Mouse (Mus musculus) left cerebral cortex, adult 18-20 months (tissue): ENCODE measurements around the gene Ankrd6. TPM values are rescaled to one million over a fixed set of nuclear protein-coding genes. Genes with fewer than 3 reads are reported as not detected.
"Not testable (repeated sequence)": the region's sequence is repeated elsewhere in the genome, so short reads cannot be mapped to it uniquely, and the experiment has no call there.

Experiments used
- DNase-seq, 2 experiments: peaks; one replicate each; pipeline ENCODE4 v3.0.0; 2021 to 2022; ENCODE audit warnings: low spot score in 2 of 2, mixed read lengths in 1 of 2
- long read RNA-seq, 2 experiments: library from polyadenylated mRNA; stranded (forward); transcript quantifications; one replicate each; pipeline ENCODE4 v2.0.0; 2021
- total RNA-seq, 2 experiments: library from RNA; stranded (reverse); gene quantifications; 2 replicates each; pipeline ENCODE4 v1.2.3; 2021

Ankrd6 gene
- total RNA-seq, result 10 to 100 TPM; 55.8 to 59.2 TPM
- long read RNA-seq, experiment 1, full-length matches to known transcripts, result 7 of 40 reads
- long read RNA-seq, experiment 1, partial matches to known transcripts, result 6 of 40 reads
- long read RNA-seq, experiment 1, other reads (novel, unspliced or antisense), result 27 of 40 reads
- long read RNA-seq, experiment 2, full-length matches to known transcripts, result 11 of 23 reads
- long read RNA-seq, experiment 2, partial matches to known transcripts, result 1 of 23 reads
- long read RNA-seq, experiment 2, other reads (novel, unspliced or antisense), result 11 of 23 reads

DNA sequence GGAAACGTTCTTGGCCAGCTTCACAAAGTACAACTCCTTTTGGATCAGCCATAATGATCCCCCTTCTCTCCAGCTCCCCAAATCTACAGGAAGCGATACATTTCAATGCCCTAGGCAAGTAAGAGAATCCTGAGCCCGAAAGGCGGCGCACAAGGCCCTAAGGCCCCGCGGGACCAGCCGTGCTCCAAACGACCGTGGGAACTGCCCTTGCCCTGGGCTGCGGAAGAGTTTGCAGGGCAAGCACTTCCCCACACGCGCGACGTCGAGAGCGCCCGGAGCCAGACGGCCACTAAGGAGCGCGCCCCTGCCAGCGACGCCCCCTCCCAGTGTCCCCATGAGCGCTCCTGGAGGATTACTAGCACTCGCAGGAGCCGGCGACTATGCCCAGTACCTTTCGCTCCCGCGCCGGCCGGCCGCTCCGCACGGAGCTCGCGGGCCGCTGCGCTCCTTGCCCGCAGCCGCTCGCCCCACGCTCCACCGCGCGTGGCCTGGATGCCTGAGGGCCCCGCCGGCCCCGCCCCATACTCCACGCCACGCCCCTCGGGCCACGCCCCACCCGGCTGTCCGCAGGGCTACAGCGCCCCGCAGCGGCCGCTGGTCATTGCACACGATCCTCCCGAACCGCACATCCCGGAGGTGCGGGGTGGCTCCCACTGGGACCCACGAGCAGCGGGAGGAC is at the start of gene Ankrd6:
Gene Ankrd6, minus strand, starts transcription at position 486 of the 679 bp plus-strand sequence.
- DNase-seq, result peak; percentile 79 to 84

DNA sequence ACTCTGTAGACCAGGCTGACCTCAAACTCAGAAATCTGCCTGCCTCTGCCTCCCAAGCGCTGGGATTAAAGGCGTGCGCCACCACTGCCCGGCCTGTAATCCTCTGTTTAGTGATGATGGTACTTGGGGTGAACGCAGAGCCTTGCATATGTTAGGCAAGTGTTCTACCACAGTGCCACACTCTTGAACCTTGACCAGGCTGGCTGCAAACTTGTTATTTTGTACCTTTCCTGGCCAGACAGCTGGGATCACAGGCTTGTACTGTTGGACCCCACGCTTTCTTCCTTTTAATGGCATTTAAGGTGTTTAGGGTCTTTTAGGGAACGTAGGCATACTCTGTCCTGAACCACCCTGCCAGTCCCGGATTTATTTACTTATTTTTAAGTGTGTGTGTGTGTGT is 48.4 kb upstream of the Ankrd6 start:
- no peak for DNase-seq

DNA sequence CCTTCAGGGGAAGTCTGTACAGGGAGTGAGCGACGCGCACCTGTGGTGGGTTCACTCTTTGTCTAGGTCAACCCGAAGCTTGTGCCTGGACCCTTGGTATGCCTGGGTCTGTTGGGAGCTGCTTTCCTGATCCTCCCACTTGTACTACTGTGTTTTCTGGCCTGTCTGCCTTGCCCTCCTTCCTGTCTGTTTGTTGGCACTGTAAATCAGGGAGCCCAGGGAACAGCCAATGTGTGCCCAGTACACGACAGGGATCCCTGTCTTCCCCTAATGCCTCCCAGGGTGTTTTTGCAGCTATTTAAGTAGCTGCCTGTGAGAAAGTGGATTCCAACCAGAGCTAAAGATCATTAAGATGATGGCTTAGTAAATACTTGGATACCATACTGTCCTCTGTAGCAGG is 46.9 kb upstream of the Ankrd6 start:
- no peak for DNase-seq

DNA sequence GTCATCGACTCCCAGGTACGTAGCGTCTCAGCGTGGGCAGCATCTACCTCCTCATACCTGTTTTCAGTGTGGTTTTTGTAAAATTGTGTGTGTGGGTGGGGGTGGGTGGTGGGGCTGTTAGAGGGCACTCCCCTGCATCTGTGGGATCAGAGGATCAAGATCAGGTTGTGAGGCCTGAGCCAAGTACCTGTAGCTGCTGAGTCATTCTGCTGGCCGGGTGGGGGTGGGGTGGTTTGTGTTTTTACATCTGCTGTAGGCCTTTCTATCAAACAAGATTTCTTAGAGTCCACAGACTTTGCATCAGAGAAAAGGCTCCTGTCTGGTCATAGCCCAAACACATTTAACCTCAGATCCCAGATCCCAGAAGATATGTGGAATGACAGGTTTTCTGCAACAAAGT is 45.4 kb upstream of the Ankrd6 start:
- no peak for DNase-seq

DNA sequence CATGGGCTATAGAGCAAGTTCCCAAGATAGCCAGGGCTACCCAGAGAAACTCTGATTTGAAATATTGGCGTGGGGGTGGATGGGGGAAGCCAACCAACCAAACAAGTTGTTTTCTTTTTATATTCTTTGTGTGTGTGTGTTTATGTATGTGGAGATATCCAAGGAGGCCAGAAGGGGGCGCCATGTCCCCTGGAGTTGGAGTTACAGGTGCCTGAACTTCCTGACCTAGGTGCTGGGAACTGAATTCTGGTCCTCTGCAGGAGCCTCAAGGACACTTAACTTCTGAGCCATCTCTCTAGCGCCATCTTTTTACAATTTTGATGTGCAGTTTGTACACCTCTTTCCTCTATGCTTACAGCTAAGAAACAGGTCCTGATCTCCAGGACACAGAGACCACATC is 43.5 kb upstream of the Ankrd6 start:
- DNase-seq, result no peak

DNA sequence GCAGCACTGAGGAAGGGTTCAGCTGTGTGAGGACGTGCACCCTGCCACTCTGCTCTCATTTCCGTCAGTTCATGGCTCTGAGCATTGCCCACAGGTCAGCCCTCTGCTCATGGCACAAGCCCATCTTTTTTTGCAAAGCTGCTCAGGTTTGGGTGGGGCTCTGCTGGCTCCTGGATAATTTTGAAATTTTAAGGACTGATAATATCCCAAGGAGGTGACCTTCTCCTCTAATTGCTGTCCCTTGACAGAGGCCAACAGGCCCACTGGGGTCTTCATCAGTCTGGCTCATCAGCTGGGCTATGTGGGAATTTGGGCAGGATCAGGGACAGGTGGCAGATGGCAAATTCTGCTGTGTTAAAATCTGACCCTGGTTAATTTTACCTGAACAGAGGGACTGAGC is 38.7 kb upstream of the Ankrd6 start:
- no peak for DNase-seq

DNA sequence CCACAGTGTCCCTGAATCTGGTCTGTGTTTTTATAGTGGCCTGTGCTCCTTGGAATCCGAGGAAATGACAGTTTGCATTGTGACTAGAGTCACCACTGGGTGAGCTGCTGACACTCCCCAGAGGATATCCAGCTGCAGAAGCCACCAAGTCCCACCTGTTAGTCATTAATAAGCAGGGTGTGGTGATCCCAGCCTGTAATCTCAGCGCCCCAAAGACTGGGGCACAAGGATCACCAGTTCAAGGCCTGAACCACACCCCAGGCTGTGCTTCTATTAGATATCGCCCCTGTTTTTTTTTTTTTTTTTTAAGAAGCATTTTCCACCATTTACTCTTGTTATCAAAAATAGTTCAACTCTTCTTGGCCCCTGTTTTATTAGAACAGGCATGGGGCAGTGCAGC is 36.4 kb upstream of the Ankrd6 start:
- DNase-seq, result no peak

DNA sequence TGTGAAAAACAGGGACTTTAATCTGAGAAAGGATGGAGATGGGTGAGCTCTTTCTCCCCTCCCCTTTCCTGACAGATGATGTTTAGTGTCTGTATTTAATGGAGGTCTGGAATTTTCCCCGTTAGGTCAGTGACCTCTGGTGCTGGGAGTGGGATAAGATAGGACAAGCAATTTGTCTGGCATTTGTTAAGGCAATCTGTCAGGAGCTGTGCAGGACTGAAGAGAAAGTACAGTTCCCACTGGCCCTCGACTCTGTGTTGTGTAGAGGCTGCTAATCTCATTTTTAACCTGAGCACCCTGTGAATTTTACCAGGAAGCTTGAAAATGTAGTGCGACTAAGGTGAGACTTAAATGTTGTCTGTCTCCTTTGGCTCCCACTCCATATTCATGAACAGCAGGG is 35.0 kb upstream of the Ankrd6 start:
- DNase-seq, result no peak

DNA sequence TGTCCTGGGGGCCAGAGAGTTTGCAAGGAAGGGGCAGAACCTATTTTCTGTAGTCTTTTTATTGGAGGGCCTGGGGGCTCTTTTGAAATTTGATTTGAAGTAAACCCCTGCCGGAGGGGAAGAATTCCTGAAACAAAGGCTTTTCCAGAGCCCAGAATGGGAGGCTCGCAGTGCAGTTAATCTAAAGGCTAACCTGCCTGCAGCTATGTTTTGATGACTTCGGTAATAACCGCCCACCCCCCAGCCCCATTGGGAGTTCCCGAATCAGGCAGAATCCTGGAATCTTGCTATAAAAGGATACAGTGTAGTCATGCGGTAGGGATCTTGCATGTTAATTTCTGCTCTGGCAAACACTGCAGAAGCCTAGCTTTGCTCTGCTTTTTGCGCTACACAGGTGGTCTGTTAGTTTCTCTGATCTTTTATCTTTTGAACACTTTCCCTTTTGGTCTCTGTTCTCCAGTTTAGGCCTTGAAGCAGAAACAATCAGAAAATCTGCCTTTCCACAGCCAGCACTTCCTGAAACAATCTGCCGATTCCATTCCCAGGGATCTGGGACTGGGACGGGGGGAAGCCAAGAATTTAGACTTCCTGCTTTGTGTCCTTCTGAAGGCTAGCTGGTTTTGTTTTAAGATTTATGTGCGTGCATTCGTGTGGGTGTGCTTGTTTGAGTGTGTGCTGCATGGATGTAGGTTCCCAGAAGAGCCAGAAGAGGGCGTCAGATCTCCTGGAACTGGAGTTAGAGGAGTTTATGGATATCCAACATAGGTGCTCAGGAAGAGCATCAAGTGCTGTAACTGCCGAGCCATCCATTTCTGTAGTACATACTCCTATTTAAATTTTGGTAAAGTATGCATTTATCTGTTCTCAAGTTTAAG is 34.4 kb upstream of the Ankrd6 start:
- DNase-seq, result no peak

DNA sequence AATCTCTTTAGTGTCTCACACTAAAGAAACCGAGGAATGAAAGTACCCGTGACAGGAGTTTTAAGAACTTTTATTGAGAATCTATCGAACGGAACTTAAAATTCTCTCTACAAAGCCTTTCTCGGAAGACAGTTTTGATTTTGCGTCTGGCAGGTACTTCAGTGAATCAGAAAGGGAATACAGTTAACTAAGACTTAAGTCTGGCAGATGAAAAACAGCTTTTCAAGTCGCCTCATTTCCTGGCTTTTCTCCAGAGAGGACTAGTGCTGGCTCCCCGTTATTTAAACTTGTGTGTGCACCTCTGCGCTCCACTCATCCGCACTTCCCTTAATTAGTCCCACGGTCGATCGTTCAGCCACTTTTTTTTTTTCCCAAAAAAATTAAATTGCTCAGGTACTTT is 33.6 kb upstream of the Ankrd6 start:
- no peak for DNase-seq

DNA sequence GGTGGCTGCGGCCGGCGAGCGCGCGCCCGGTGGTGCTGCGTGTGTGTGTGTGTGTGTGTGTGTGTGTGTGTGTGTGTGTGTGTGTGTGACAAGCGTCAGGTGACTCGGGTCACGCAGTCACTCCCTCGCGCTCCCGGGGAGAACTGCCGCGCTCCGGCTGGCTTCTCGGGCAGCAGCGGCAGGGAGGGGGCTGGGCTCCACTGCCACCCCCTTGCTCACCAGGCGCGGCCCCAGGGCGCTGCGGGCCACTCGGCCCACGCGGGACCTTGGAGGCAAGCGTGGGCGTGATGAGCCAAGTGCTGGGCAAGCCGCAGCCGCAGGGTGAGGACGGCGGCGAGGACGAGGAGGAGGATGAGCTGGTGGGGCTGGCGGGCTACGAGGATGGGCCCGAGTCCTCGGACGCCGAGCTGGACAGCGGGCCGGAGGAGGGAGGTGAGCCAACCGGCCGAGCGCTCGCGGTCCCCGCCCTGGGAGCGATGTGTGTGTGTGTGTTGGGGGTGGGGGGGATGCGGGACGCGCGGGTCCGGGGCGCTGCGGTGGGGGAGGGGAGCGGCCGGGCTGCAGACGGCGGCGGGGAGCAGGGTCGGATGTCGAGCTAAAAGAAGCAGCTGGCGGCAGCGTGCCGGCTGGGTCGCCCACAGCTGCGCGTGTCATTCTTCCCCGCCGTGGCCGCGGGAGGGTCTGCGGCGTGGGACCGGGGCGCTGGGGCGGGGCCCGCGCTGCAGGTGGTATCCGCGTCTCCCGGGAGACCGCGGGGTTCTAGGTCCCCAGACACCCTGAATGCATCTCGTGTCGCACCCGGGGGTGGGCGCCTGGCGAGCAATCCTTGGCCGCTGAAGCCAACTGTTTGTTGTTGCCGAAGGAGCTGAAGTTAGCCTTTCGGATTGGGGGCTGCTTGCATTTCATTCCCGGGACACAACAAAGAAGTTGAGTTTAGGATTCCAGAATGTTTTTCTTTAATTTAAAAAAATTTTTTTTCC is 32.8 kb upstream of the Ankrd6 start:
- DNase-seq, result peak; percentile 61 to 67

DNA sequence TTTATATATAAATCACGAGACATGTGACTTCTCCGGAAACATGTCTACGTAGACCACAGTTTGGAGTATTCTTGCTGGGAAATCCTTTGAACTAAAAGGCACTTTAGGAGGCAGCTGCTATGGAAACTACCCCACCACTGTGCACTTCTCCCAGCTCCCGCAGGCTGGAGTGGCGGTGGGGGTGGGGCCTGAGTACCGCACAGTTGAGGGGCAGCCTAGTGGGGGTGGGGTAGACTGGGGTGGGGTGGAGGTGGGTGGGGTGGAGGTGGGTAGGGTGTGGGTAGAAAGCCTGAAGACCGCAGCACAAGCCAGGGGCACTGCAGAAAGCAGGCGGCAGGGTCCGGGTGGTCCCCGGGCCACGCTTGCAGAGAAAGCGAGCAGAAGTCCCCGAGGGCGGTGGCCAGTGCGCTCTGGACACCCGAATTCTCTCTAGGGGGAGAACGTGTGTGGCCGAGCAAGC is 32.1 kb upstream of the Ankrd6 start, which contains the start of gene Rragd:
Gene Rragd, plus strand, starts transcription at position 322 of the 460 bp plus-strand sequence.
- peak; percentile 28 to 53 for DNase-seq

DNA sequence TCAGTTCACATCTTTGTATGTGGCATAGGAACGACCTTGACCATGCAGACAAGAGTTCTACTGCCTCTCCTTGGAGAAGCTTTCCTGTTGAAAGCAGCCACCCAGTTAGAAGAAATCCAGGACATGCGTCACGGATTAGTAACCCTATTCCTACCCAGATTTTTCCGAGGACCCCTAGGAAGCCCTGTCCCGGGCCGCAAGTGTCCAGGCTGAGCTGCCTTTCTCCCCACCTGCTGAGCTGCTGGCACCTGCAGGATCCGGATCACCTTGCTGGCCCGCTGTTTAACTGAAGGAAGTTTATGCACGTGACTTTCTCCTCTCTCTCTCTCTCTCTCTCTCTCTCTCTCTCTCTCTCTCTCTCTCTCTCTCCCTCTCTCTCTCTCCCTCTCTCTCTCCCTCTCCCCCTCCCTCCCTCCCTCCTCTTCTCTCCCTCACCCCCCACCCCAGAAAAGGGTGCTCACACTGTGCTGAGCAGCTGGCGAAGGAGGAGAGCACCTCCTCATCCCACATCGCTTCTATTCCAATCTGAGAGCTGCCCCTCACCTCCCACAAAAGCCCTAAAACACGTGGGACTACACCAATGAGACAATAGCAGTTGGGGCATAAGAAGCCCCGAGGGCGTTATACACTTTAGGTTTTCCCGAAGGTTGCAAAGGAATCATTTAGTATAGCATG is 31.5 kb upstream of the Ankrd6 start:
- peak; percentile 14 to 39 for DNase-seq

DNA sequence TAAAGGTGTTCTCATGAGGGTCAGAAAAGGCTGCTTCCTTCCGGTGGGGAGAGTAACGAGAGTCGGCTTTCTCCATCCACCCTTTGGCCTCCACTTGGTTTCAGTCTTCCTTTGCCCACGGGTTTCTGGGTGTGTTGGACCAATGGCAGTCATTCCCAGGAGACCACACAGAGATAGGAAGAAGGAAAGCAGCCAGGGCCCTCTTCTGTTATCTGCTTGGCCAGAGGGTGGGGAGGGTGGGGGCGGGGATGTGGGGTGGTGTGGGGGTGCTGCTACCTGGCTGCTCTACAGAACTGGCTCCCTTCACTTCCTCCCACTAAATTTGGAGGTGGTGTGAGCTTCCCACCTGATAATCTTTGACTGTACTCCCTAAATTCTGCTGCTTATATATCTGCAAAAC is 31.0 kb upstream of the Ankrd6 start:
- DNase-seq, result no peak

DNA sequence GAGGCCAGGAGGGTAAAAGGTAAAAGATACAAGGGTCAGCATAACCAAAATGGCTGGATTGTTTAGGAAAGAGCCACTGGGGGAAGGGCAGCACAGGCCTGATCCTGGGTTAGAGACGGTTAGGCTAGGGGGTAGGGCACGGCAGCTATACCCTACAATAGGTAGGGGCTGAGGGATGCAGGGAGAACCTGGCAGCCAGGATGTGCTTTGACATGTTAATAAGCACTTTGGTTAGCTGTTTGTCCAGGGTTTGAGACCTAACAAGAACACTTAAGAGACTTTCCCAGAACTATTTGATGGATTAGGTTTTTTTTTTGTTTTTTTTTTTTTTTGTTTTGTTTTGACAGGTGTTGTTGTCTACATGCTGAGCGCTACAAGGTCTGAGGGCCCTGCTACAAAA is 29.4 kb upstream of the Ankrd6 start:
- no peak for DNase-seq

DNA sequence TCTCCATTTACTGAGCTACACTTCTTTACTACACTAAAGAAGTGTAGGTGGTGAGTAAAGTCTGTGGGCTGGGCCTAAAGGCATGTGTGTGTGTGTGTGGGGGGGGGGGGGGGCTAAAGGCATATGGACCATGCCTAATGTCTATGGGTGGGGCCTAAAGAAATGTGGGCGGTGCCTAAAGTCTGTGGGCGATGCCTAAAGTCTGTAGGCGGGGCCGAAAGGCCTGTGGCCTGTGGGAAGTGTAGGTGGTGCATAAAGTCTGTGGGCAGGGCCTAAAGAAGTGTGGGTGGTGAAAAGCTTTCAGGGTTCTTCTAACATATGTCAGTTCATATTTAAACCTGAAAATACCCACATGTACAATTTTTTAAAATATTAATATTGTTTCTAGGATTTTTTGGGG is 26.7 kb upstream of the Ankrd6 start:
- no peak for DNase-seq

DNA sequence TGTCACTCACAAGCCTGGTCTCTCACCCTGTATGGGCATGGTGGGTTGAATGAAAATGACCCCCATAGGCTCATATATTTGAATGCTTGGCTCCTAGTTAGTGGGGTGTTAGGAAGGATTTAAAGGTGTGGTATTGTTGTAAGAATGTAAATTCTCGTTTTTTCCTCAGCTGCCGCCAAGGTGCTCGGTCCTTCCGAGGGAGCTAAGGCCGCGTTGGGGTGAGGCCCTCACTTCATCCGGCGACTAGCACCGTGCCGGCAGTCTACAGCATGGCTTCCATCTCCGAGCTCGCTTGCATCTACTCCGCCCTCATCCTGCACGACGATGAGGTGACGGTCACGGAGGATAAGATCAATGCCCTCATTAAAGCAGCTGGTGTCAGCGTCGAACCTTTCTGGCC is 14.0 kb upstream of the Ankrd6 start:
- DNase-seq, result not testable (repeated sequence)

DNA sequence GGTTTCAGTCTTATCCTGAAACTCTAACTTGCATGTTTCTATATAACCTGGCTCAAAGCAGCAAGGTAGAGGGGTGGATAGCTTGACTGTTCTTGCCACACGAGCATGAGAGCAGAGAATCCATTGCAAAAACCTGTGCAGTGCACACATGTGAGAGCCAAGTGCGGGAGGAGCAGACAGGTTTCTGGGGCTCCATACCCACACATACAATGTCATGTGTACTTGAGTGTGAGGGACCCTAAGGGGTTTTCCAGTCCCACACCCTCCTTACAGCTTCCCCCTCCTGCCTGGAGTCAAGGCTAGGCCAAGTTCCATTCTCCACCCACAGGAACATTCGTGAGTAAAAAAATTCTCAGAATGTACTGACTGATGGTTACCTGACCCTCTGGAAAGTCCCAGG is 10.8 kb upstream of the Ankrd6 start:
- no peak for DNase-seq

DNA sequence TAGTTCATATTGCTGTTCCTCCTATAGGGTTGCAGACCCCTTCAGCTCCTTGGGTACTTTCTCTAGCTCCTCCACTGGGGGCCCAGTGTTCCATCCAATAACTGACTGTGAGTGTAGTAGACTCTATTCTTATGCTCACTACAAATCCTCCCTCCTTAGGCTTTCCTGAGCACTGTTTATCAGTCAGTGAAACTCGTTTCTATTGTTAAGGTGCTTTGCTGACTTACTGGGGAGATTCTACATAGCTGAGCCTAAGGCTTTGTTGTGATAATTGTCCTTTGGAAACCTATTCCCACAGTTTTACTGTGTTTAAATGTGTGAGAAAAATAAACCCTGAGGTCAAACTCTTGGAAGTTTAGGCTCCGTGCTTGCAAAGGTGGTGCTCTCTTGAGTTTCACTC is 5.8 kb upstream of the Ankrd6 start:
- DNase-seq, result no peak

DNA sequence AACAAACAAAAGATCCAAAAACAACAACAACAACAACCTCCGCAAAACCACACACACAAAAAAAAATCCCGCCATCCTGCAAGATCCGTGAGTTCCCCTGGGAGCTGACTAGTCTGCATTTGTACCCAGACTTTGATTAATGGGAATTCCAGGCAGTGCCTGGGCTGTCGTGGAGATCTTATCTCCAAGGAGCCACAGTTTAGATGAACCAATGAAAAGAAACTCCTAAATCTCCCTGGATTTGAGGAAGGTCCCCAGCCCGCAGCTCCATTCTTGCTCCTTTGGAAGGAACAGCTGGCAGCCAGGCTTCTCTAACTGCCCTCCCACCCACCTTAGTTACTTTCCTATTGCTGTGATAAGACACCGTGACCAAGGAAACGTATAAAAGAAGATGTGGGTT is 2.0 kb upstream of the Ankrd6 start:
- DNase-seq, result no peak
